Mouse (Mus musculus) olfactory bulb, adult 2 months (tissue): ENCODE measurements at regions not wholly inside any gene's neighbourhood (a gene's known extent, or its start where the extent isn't known, plus 50 kb on each side); places are given as distances from the start of the nearest gene placed in this dataset.

Experiments used
- CTCF ChIP-seq: fragments of 200-500 bp; IDR thresholded peaks from 2 replicates; pipeline ENCODE4 v1.5.1; 2012; ENCODE audit warnings: low read depth, mild to moderate bottlenecking, low read length, moderate library complexity; ENCODE audit not compliant: insufficient read depth
- POLR2A ChIP-seq: fragments of 200-500 bp; IDR thresholded peaks from 2 replicates; pipeline ENCODE4 v1.6.1; 2012; ENCODE audit warnings: mild to moderate bottlenecking, low read depth, low read length, moderate library complexity; ENCODE audit not compliant: insufficient read depth

DNA sequence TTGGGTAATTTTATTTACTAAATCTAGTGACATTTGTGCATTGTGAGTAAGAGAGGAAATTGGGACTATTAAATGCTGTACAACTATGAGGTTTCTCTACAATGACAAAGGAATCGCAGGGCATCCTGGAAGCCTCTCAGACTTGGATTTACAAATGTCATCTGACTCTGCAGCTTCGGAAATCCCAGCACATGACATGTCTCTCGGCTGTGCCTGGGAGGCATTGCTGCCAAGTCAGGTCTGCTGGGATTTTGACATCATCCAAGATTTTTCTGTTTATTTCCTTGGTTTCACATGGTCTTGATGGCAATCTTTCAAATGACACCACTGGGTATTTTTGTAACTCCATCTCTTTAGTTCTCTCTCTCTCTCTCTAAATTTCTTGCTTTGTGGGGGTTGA, 99.4 kb upstream of the Hivep1 start:
- TF ChIP-seq POLR2A (no peak), CTCF (no peak)
